Mouse (Mus musculus) heart, postnatal 0 days (tissue): ENCODE results near the gene Rpl22. TPM values are rescaled to one million over a fixed set of nuclear protein-coding genes. Genes with fewer than 3 reads are reported as not detected.

Source experiments
- ATAC-seq: fragments of 200-750 bp; cut with Nextera tagmentation; 2 replicates; pipeline ENCODE4 v1.8.0; 2017; ENCODE audit warnings: low read depth, moderate number of reproducible peaks, moderate library complexity; ENCODE audit not compliant: insufficient read depth
- DNase-seq: peaks from one replicate; pipeline ENCODE4 v3.0.0-alpha.2; 2016; ENCODE audit warnings: low spot score
- H3K27ac ChIP-seq: fragments of 300-500 bp; sonication (generic); 2 replicates; pipeline ENCODE4 v1.5.1; 2014; ENCODE audit warnings: low read depth, mild to moderate bottlenecking
- H3K27me3 ChIP-seq: fragments of 300-500 bp; sonication (generic); 2 replicates; pipeline ENCODE4 v1.6.1; 2014; ENCODE audit warnings: low read length, mixed read lengths; ENCODE audit not compliant: control insufficient read depth, insufficient read depth
- H3K36me3 ChIP-seq: fragments of 300-500 bp; sonication (generic); replicated peaks from 2 replicates; pipeline ENCODE4 v1.6.1; 2014; ENCODE audit warnings: low read length, mixed read lengths; ENCODE audit not compliant: control insufficient read depth, insufficient read depth
- H3K4me1 ChIP-seq: fragments of 300-500 bp; sonication (generic); 2 replicates; pipeline ENCODE4 v1.6.1; 2014; ENCODE audit warnings: antibody characterized with exemption; ENCODE audit not compliant: control insufficient read depth, insufficient read depth
- H3K4me2 ChIP-seq: fragments of 300-500 bp; sonication (generic); 2 replicates; pipeline ENCODE4 v1.6.1; 2014; ENCODE audit warnings: low read depth, mild to moderate bottlenecking, low read length, moderate library complexity
- H3K4me3 ChIP-seq: fragments of 300-500 bp; sonication (generic); 2 replicates; pipeline ENCODE4 v1.5.1; 2014; ENCODE audit warnings: low read depth, low read length
- H3K9ac ChIP-seq: fragments of 300-500 bp; sonication (generic); replicated peaks from 2 replicates; pipeline ENCODE4 v1.6.1; 2014; ENCODE audit warnings: low read depth, low read length, mixed read lengths
- H3K9me3 ChIP-seq: fragments of 300-500 bp; sonication (generic); replicated peaks from 2 replicates; pipeline ENCODE4 v1.6.1; 2016; ENCODE audit warnings: low read length; ENCODE audit not compliant: control insufficient read depth
- CTCF ChIP-seq: IDR thresholded peaks from 2 replicates; pipeline ENCODE4 v1.5.1; 2016; ENCODE audit warnings: antibody characterized with exemption, control low read depth, low read depth
- EP300 ChIP-seq: IDR thresholded peaks from 2 replicates; pipeline ENCODE4 v1.6.1; 2016; ENCODE audit warnings: antibody characterized with exemption, low read depth
- WGBS: fragments of 180-500 bp; shearing (Covaris S2); extraction: QIAGEN DNeasy Blood & Tissue Kit; methylation state at CpG from one replicate; pipeline ENCODE4 v1.1.7; 2014; 5-methylcytosine and 5-hydroxymethylcytosine counted together
- polyA plus RNA-seq: library from polyadenylated mRNA; unstranded; fragments of >200 nt; fragmentation: Nextera tagmentation; extraction: Ambion mirVana; gene quantifications from 2 replicates; pipeline ENCODE4 v1.2.1, GENCODE M21; 2015
- total RNA-seq: library from RNA; depleted of rRNA; stranded (reverse); fragments of >200 nt; gene quantifications from 2 replicates; pipeline ENCODE4 v1.2.3, GENCODE M21; 2014; ENCODE audit warnings: low replicate concordance

Gene Rpl22
- total and polyA plus RNA-seq, 2 experiments from 2014 or later: 118 to 224 TPM

DNA sequence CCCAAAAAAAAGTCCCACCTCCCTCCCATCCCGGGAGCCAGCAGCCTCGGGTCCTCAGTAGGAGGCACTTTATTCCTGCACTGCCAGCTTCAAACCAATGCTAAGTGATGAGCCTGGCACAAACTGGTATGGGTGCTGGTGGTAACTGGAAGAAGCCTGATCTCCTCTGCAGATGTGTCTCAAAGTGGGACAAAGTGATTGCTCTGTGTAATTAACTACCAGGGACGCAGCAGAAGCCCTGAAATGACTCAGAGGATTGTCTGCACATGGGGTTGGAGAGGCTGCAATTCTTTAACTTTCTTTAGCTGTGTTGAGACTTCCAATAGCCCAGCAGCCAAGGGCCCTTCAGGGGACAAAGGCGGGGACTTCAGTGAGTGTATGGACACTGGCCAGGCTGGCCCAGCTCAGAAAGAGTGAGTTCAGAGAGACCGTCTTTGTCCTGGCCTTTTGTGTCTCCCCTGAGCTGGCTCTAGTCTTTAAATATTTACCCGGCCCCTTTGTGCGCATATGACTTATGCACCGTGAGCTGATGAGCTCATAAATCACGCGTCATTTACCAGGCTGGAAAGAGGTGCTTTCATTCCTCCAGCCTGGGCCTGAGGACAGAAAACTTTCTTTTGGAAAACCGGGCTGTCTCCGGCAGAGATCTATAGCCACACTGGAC, 33.3 kb upstream of the Rpl22 start:
- Histone ChIP-seq H3K9ac (no peak overlapping the region), H3K4me2 (no peak overlapping the region), H3K4me3 (no peak overlapping the region), H3K9me3 (no peaks in the 10 kb centered on the region), H3K4me1 (0 out of 2 replicates have a peak, but pooled peaks cover 7% of the 10 kb centered on the region), H3K36me3 (no peaks in the 10 kb centered on the region), H3K27ac (no peak overlapping the region), H3K27me3 (peaks cover 55% of the 10 kb centered on the region)
- whole genome bisulfite sequencing: 41% methylated on average over 12 of the region's 12 CpGs
- TF ChIP-seq EP300 (no peak), CTCF (no peak)
- ATAC-seq (no peak), DNase-seq (no peak)

DNA sequence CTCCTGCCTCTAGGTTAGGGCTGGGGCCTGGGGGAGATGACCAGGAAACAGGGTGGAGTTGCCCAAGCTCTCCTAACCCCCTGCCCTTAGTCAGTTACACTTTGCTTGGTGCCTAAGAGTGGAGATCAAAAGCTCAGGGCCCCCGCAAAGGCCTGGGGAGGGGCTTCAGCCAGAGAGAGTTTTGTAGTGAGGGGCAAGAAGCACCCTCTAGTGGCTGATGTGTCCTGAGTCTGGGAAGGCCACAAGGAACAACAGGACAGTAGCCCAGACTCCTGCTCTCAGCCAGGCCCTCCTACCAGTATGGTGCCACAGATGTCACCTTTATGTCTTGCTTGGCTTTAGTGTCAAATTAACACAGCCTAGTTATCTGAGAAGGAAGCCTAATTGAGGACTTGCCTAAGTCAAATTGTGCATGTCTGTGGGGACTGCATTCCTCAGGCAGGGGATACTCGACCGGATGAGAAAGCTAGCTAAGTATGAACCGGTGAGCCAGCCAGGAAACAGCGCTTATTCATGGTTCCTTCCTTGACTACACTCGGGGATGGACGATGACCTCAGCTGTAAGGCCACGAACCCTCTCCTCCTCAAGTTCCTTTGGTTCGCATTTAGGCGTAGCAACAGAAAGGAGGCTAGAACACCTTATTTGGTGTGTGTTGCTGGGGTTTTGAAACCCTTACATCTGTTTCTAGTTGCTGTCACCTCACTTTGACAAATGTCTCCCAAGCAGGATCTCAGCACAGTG, 31.2 kb upstream of the Rpl22 start:
- peaks cover 40% of the 10 kb centered on the region for H3K27me3 ChIP-seq
- TF ChIP-seq CTCF (peak; percentile 19; the same call in 1 of the 2 replicates), EP300 (no peak)
- no peaks in the 10 kb centered on the region for H3K9me3 ChIP-seq
- no peak overlapping the region for H3K4me3 ChIP-seq
- H3K36me3 ChIP-seq: no peaks in the 10 kb centered on the region
- H3K27ac ChIP-seq: no peak overlapping the region
- ATAC-seq (no peak), DNase-seq (no peak)
- 37% methylated on average over 10 of the region's 10 CpGs for WGBS
- no peak overlapping the region for H3K4me2 ChIP-seq
- H3K4me1 ChIP-seq: peaks cover 13% of the 10 kb centered on the region; the same call in 1 of the 2 replicates
- no peak overlapping the region for H3K9ac ChIP-seq

DNA sequence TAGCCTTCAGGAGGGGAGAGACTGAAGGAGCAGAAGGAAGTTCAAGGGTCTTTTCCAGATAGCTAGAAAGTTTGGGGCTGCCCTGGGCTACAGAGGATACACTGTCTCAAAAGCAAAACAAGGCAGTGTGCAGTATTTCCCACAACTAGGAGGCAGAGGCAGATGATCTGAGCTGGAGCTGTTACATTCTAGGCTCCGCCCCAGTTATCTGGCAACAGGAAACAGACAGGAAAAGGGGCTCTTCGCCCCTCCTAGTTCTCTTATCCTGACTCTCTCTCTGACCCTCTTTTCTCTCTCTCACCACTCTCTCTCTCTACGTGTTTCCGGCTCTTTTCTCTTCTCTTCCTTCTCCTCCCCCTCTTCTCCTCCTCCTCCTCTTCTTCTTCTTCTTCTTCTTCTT, 29.6 kb upstream of the Rpl22 start:
- Histone ChIP-seq H3K4me2 (no peak overlapping the region; the same call in 1 of the 2 replicates), H3K27ac (no peak overlapping the region; the same call in 1 of the 2 replicates), H3K27me3 (peaks cover 25% of the 10 kb centered on the region), H3K4me1 (peaks cover 10% of the 10 kb centered on the region; the same call in 1 of the 2 replicates), H3K36me3 (peaks cover 11% of the 10 kb centered on the region; the same call in 1 of the 2 replicates), H3K4me3 (no peak overlapping the region), H3K9me3 (no peaks in the 10 kb centered on the region), H3K9ac (no peak overlapping the region)
- DNase-seq: no peak
- no peak for ATAC-seq
- WGBS: 26% methylated on average over 4 of the region's 4 CpGs
- TF ChIP-seq CTCF (no peak), EP300 (no peak)

DNA sequence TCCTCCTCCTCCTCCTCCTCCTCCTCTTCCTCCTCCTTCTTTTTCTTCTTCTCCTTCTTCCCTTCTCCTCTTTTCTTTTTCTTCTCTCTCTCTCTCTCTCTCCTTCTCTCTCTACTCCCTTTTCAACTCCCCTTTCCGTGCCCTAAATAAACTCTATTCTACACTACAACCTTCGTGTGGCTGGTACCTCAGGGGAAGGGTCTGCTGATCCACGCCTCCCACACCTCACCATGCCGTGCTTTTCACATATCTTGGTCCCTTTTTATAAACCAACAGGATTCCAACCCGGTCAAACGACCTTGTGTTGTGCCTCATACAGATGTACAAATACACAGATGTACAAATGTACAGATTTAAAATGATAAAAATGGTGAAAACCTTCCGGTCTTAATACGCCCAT, 29.2 kb upstream of the Rpl22 start:
- Histone ChIP-seq H3K4me2 (peak overlapping the region; percentile 63), H3K9ac (no peak overlapping the region; the same call in 1 of the 2 replicates), H3K4me3 (peak overlapping the region; percentile 88), H3K9me3 (no peaks in the 10 kb centered on the region), H3K27ac (peak overlapping the region; percentile 69), H3K4me1 (peaks cover 10% of the 10 kb centered on the region; the same call in 1 of the 2 replicates), H3K27me3 (peaks cover 21% of the 10 kb centered on the region), H3K36me3 (peaks cover 16% of the 10 kb centered on the region; the same call in 1 of the 2 replicates)
- no peak for ATAC-seq
- DNase-seq: no peak
- TF ChIP-seq CTCF (no peak), EP300 (no peak)
- 8% methylated on average over 8 of the region's 8 CpGs for WGBS

DNA sequence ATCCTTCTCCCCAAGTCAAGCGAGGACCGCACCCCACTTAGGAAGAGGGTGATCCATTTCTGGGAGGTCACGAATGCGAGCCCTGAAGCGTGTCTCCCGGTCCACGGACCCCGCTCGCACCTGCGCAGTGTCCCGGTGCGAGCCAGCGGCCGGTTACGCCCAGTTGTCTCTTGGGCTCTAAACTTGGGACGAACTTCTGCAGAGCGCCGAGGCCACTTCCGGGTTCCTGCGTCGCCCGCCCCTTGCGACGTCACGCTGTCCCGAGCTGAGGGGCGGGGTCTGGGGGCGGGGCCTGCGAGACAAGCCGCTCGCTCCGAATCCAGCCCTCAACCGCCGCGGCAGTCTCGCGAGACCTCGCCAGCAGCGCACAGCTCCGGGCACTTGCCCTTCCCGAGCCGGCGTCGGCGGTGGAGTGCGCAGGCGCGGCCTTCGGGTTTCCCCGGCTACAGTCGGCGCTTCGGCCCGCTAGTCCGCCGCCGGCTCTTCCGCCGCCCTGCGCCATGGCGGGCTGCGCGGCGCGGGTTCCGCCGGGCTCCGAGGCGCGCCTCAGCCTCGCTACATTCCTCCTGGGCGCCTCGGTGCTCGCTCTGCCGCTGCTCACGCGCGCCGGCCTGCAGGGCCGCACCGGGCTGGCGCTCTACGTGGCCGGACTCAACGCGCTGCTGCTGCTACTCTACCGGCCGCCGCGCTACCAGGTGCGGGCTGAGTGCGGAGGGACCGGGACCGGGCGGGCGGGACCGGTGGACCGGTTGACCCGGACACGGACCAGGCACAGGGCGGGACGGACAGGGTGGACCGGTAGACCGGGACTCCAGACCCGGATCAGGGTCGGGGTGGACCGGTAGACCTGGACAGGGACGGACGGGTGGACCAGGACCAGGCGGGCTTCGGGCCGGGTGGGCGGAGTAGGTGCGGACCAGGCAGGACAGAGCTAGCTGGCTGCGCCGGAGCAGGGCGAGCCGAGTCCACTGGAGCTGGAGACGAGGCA, 28.4 kb upstream of the Rpl22 start, which contains the start of gene Icmt:
Icmt (plus strand) TSS at position 354 of the 988 bp plus-strand sequence.
- Histone ChIP-seq H3K9ac (peak within 1 kb of the TSS; percentile 93), H3K9me3 (no peaks in the 10 kb centered on the region), H3K4me1 (peaks cover 10% of the 10 kb centered on the region; the same call in 1 of the 2 replicates), H3K4me3 (peak within 1 kb of the TSS; percentile 88), H3K4me2 (peak within 1 kb of the TSS; percentile 87), H3K27me3 (peaks cover 13% of the 10 kb centered on the region), H3K27ac (peak within 1 kb of the TSS; percentile 72), H3K36me3 (peaks cover 21% of the 10 kb centered on the region; the same call in 1 of the 2 replicates)
- no peak for TF ChIP-seq CTCF
- TF ChIP-seq EP300: peak; percentile 77; the same call in 1 of the 2 replicates
- under 1% methylated on average over 107 of the region's 119 CpGs for WGBS
- peak; percentile 96 for ATAC-seq
- peak; percentile 97 for DNase-seq
